8 mouse cellular contexts compared by ENCODE assay signal in the genomic region with DNA sequence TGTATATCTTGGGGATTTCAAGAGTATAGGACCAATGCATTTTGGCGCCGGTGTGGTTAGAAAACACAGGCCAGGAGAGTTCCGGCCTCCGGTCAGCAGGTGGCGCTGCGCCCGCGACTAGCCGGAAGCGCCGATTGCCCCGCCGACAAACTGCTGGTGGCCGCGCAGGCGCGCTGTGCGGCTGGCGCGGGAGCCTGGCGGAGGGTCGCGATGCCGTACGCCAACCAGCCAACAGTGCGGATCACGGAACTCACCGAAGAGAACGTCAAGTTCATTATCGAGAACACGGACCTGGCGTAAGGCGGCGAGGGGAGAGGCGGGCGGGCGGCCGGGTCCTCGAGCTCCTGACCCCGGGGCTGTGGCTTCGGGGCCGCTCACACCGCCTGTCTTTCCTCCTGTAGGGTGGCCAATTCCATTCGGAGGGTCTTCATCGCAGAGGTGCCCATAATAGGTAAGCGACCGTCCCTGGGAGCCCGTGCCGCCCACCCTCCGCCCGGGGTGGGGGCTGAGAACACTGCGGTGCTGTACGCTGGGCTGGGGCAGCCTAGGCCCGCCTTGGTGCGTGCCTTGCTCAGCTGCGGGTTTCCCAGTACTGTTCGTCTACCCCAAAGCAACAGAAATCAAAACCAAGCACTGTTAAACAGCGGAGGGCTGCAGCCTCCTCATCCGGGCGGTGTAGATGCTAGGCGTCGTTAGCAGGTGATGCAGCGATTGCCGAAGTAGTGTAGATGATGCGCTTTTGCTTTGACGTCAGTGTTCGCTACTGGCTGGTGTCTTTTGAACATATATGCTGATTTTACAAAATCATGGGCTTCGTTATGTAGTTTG. TPM values are rescaled to one million over a fixed set of nuclear protein-coding genes. Genes with fewer than 3 reads are reported as not detected.
DNase-seq lines count a peak whose midpoint lies in the region; ATAC-seq lines count a peak whose summit lies in the region.

A gene (plus strand): TSS at position 105 of the 828 bp plus-strand sequence.

- peak within 1 kb of the TSS; percentile 91 for H3K9ac ChIP-seq in intestine, embryonic 14.5 days (ENCODE audit: low read length)

- H3K36me3 ChIP-seq in intestine, embryonic 14.5 days (ENCODE audit: control insufficient read depth, insufficient read depth, low read length): peaks cover 47% of the 10 kb centered on the region

- H3K4me3 ChIP-seq in intestine, embryonic 14.5 days (ENCODE audit: low read depth, low read length): peak within 1 kb of the TSS; percentile 99

- intact Hi-C loops in left cerebral cortex, postnatal 10 days (cut with DNase I): no loop called here

- peak within 1 kb of the TSS; percentile 87 for H3K4me2 ChIP-seq in intestine, embryonic 14.5 days (ENCODE audit: low read length)

- peak within 1 kb of the TSS; percentile 70 for H3K27ac ChIP-seq in intestine, embryonic 14.5 days (ENCODE audit: low read depth)

- no peaks in the 10 kb centered on the region for H3K27me3 ChIP-seq in intestine, embryonic 14.5 days (replicated peaks; ENCODE audit: control insufficient read depth, insufficient read depth, low read length)

- H3K9me3 ChIP-seq in intestine, embryonic 14.5 days (ENCODE audit: control insufficient read depth, low read length): no peaks in the 10 kb centered on the region

- H3K4me1 ChIP-seq in intestine, embryonic 14.5 days (replicated peaks; ENCODE audit: control insufficient read depth, insufficient read depth, low read length): peaks cover 13% of the 10 kb centered on the region; the same call in 1 of the 2 replicates

- DNase-seq in adrenal gland, adult (ENCODE audit: inconsistent age in 2 of 2, low spot score in 1 of 2): peak; percentile 90 to 96
- peak; percentile 91 for DNase-seq in embryo, embryonic 10.5 days (ENCODE audit: low spot score)
- DNase-seq in gastrocnemius, postnatal 25 days: peak; percentile 83
- peak; percentile 98 for DNase-seq in intestine, embryonic 14.5 days (ENCODE audit: low spot score)
- peak; percentile 88 to 93 for DNase-seq in left cerebral cortex, postnatal 10 days (ENCODE audit: extremely low spot score in 1 of 2, low spot score in 2 of 2)
- peak; percentile 92 to 95 for DNase-seq in right cerebral cortex, postnatal 10 days (ENCODE audit: low spot score in 2 of 2)
- DNase-seq in urinary bladder, postnatal 14 days (ENCODE audit: low spot score): peak; percentile 90

- ATAC-seq in intestine, embryonic 14.5 days (replicated peaks; ENCODE audit: low FRiP score, low TSS enrichment, low read depth): peak; percentile 74
- ATAC-seq in megakaryocyte progenitor cell, adult 5-6 weeks (replicated peaks; ENCODE audit: poor library complexity): peak; percentile 91

- under 1% methylated on average over 68 of the region's 68 CpGs for WGBS in intestine, embryonic 14.5 days

RNA-seq across cellular contexts. Expression of the gene that starts here (rescaled TPM):
- total RNA-seq in gastrocnemius, postnatal 25 days (2021): 10 to 100 TPM; 42.9 to 44.1 TPM
- 160 and 171 TPM in 2 replicates for polyA plus RNA-seq in intestine, embryonic 14.5 days (2014; fragmentation: Nextera tagmentation; extraction: Ambion mirVana)
- total RNA-seq in left cerebral cortex, postnatal 10 days (2021): 10 to 100 TPM; 50.9 to 55.1 TPM
- total RNA-seq in megakaryocyte progenitor cell, adult 5-6 weeks (2015): 64.3 and 66.4 TPM in 2 replicates
- total RNA-seq in megakaryocyte progenitor cell, adult 5-6 weeks (2017): 55.2 and 65.0 TPM in 2 replicates

Comparison
In these comparisons a context has a peak if more than half of its experiments do, and no peak if none do; other contexts are left out.
1. Peak in every context shown above with its lines: DNase-seq, ATAC-seq, H3K4me3 ChIP-seq and H3K27ac ChIP-seq.